Mouse (Mus musculus) spleen, adult 18-20 months (tissue): ENCODE results near the gene Neu3.
A peak's percentile ranks its signal among the peaks of the same experiment; 100 is the strongest.
"Not testable (repeated sequence)": the region's sequence is repeated elsewhere in the genome, so short reads cannot be mapped to it uniquely, and the experiment has no call there.

Source experiments
- DNase-seq, 2 experiments: peaks; one replicate each; pipeline ENCODE4 v3.0.0; 2022; ENCODE audit warnings: mixed read lengths in 2 of 2

Gene Neu3

GRCm38 (mm10) chr7:99833846-99834222 is 5.6 kb upstream of the Neu3 start:
- no peak for DNase-seq

- no peak for DNase-seq
Observed at GRCm38 (mm10) chr7:99833115-99833845, 5.1 kb upstream of the Neu3 start.

- no peak for DNase-seq
Observed at GRCm38 (mm10) chr7:99826096-99826495, 2.1 kb downstream of the Neu3 start.

GRCm38 (mm10) chr7:99825511-99825910 is 2.7 kb downstream of the Neu3 start:
- no peak for DNase-seq

GRCm38 (mm10) chr7:99824649-99825483 is 3.4 kb downstream of the Neu3 start:
- DNase-seq, result no peak

- DNase-seq, result no peak
Observed at GRCm38 (mm10) chr7:99823045-99823663, 5.1 kb downstream of the Neu3 start.

- no peak for DNase-seq
Observed at GRCm38 (mm10) chr7:99822426-99822825, 5.8 kb downstream of the Neu3 start.

- DNase-seq, result no peak
Observed at GRCm38 (mm10) chr7:99821953-99822352, 6.3 kb downstream of the Neu3 start.

GRCm38 (mm10) chr7:99818181-99818725 is 10.0 kb downstream of the Neu3 start:
- not testable (repeated sequence) for DNase-seq

- DNase-seq, result peak; percentile 18 to 58
Observed at GRCm38 (mm10) chr7:99813394-99813793, 14.8 kb downstream of the Neu3 start.

- DNase-seq, result no peak
Observed at GRCm38 (mm10) chr7:99811661-99812060, 16.6 kb downstream of the Neu3 start.

GRCm38 (mm10) chr7:99810814-99811213 is 17.4 kb downstream of the Neu3 start:
- DNase-seq, result no peak

GRCm38 (mm10) chr7:99807043-99807442 is 21.2 kb downstream of the Neu3 start:
- not testable (repeated sequence) for DNase-seq

- no peak for DNase-seq
Observed at GRCm38 (mm10) chr7:99805340-99805739, 22.9 kb downstream of the Neu3 start.

GRCm38 (mm10) chr7:99804033-99804432 is 24.2 kb downstream of the Neu3 start:
- DNase-seq, result not testable (repeated sequence)

- no peak for DNase-seq
Observed at GRCm38 (mm10) chr7:99803535-99803934, 24.7 kb downstream of the Neu3 start.

- no peak for DNase-seq
Observed at GRCm38 (mm10) chr7:99799118-99799517, 29.1 kb downstream of the Neu3 start.

GRCm38 (mm10) chr7:99797911-99798647 is 30.1 kb downstream of the Neu3 start:
- DNase-seq, result peak in 1 of 2 experiments; percentile 39

GRCm38 (mm10) chr7:99797261-99797660 is 31.0 kb downstream of the Neu3 start:
- DNase-seq, result no peak

- no peak for DNase-seq
Observed at GRCm38 (mm10) chr7:99796471-99796870, 31.7 kb downstream of the Neu3 start.

GRCm38 (mm10) chr7:99795192-99795981 is 32.8 kb downstream of the Neu3 start:
- DNase-seq, result peak; percentile 42 to 50

GRCm38 (mm10) chr7:99794096-99794495 is 34.1 kb downstream of the Neu3 start:
- DNase-seq, result no peak
